Mouse (Mus musculus): ENCODE measurements around the gene Afmid. TPM values are rescaled to one million over a fixed set of nuclear protein-coding genes. Genes with fewer than 3 reads are reported as not detected.

Afmid gene
- polyA plus RNA-seq, 2 experiments, result 5.3 to 10.4 TPM

DNA sequence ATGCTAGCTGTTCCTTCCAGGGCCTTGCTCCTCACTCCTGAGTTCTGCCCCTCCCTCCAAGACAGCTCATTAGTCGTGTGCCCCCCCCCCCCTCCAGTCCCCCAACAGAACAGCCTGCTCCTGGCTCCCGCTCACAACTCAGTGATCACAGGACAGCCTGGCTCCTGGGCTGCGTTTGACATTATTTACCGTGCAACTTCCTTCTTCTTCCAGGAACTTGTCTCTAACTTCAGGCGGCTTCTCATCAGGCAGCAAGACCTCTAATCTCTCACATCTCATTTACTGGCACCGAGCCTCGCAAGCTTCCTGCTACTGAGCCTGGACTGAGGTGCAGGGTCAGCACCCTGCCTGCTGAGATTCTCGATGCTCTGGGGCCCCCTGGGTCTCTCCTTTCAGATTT, 56.1 kb downstream of the Afmid start:
- no peak overlapping the region for H3K4me2 ChIP-seq (replicated peaks; ENCODE audit: low read depth, low read length, severe bottlenecking)
- ATAC-seq (ENCODE audit: low FRiP score, low read depth) (no peak), DNase-seq (ENCODE audit: low spot score) (no peak)
- H3K4me1 ChIP-seq (ENCODE audit: control insufficient read depth, insufficient read depth, low read length), result peaks cover 25% of the 10 kb centered on the region
- H3K36me3 ChIP-seq (ENCODE audit: control insufficient read depth, insufficient read depth, low read length), result no peaks in the 10 kb centered on the region
- no peaks in the 10 kb centered on the region for H3K9me3 ChIP-seq (ENCODE audit: control insufficient read depth, low read length)
- H3K27ac ChIP-seq (replicated peaks; ENCODE audit: low read depth, low read length), result no peak overlapping the region
- no peaks in the 10 kb centered on the region for H3K27me3 ChIP-seq (ENCODE audit: control insufficient read depth, insufficient read depth, low read length)
- WGBS, result 13% methylated on average over 8 of the region's 8 CpGs
- H3K9ac ChIP-seq (ENCODE audit: low read depth, low read length, severe bottlenecking), result no peak overlapping the region
- no peak for TF ChIP-seq POLR2A (IDR thresholded peaks at IDR 0.05; ENCODE audit: borderline replicate concordance, extremely low read depth, insufficient read depth, insufficient read length)
- H3K4me3 ChIP-seq (replicated peaks; ENCODE audit: low read length), result no peak overlapping the region

DNA sequence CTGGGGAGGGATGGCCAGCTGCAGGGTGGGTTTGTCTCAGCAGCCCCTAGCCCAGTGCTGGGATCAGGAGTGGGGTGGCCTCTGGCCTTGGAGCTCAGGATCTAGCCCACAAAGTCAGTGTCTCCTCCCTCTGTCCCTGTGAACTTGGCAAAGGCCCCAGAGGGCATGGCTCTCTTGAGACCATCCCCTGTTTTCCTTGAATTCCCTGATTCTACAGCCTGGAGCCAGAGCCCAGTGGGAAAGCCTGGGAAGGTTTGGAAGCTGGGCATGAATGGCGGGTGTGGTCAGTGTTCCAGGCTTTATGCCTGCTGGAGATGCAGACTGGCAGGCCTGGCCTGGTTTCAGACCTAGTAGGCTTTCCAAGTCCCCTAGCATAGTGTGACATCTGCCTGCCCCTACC, 56.5 kb downstream of the Afmid start:
- no peaks in the 10 kb centered on the region for H3K36me3 ChIP-seq (ENCODE audit: control insufficient read depth, insufficient read depth, low read length)
- no peaks in the 10 kb centered on the region for H3K27me3 ChIP-seq (ENCODE audit: control insufficient read depth, insufficient read depth, low read length)
- ATAC-seq (ENCODE audit: low FRiP score, low read depth), result no peak
- peaks cover 25% of the 10 kb centered on the region for H3K4me1 ChIP-seq (ENCODE audit: control insufficient read depth, insufficient read depth, low read length)
- TF ChIP-seq POLR2A (IDR thresholded peaks at IDR 0.05; ENCODE audit: borderline replicate concordance, extremely low read depth, insufficient read depth, insufficient read length), result no peak
- 79% methylated on average over 1 of the region's 1 CpGs for WGBS
- no peaks in the 10 kb centered on the region for H3K9me3 ChIP-seq (ENCODE audit: control insufficient read depth, low read length)
- no peak overlapping the region for H3K9ac ChIP-seq (ENCODE audit: low read depth, low read length, severe bottlenecking)
- no peak overlapping the region for H3K27ac ChIP-seq (replicated peaks; ENCODE audit: low read depth, low read length)
- H3K4me2 ChIP-seq (replicated peaks; ENCODE audit: low read depth, low read length, severe bottlenecking), result no peak overlapping the region
- no peak overlapping the region for H3K4me3 ChIP-seq (replicated peaks; ENCODE audit: low read length)
- DNase-seq (ENCODE audit: low spot score), result no peak

DNA sequence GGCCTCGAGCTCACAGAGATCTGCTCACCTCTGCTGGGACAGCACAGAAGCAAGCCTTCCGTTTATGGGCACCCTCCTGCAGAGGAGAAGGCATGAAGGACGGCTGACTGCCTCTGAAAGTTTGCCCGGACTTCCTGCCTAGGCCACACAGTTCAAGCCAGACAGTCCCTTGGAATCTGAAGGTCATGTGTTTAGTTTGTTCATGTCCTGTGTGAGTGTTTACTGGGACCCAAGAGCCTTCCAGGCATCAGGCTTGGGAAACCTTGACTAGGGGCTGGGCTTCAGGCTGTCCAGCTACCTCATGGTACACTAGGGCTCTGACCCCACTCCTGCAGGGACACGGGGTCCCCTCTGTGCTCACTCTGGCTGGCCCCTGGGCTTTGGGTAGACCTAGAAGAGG, 60.3 kb downstream of the Afmid start:
- H3K27ac ChIP-seq (replicated peaks; ENCODE audit: low read depth, low read length), result no peak overlapping the region
- WGBS, result 38% methylated on average over 5 of the region's 5 CpGs
- peaks cover 40% of the 10 kb centered on the region for H3K4me1 ChIP-seq (ENCODE audit: control insufficient read depth, insufficient read depth, low read length)
- H3K4me2 ChIP-seq (replicated peaks; ENCODE audit: low read depth, low read length, severe bottlenecking), result no peak overlapping the region
- no peaks in the 10 kb centered on the region for H3K36me3 ChIP-seq (ENCODE audit: control insufficient read depth, insufficient read depth, low read length)
- H3K9me3 ChIP-seq (ENCODE audit: control insufficient read depth, low read length), result no peaks in the 10 kb centered on the region
- H3K27me3 ChIP-seq (ENCODE audit: control insufficient read depth, insufficient read depth, low read length), result peaks cover 7% of the 10 kb centered on the region; the same call in 1 of the 2 replicates
- no peak for TF ChIP-seq POLR2A (IDR thresholded peaks at IDR 0.05; ENCODE audit: borderline replicate concordance, extremely low read depth, insufficient read depth, insufficient read length)
- no peak overlapping the region for H3K4me3 ChIP-seq (replicated peaks; ENCODE audit: low read length)
- no peak for DNase-seq (ENCODE audit: low spot score)
- no peak overlapping the region for H3K9ac ChIP-seq (ENCODE audit: low read depth, low read length, severe bottlenecking)
- ATAC-seq (ENCODE audit: low FRiP score, low read depth), result no peak

DNA sequence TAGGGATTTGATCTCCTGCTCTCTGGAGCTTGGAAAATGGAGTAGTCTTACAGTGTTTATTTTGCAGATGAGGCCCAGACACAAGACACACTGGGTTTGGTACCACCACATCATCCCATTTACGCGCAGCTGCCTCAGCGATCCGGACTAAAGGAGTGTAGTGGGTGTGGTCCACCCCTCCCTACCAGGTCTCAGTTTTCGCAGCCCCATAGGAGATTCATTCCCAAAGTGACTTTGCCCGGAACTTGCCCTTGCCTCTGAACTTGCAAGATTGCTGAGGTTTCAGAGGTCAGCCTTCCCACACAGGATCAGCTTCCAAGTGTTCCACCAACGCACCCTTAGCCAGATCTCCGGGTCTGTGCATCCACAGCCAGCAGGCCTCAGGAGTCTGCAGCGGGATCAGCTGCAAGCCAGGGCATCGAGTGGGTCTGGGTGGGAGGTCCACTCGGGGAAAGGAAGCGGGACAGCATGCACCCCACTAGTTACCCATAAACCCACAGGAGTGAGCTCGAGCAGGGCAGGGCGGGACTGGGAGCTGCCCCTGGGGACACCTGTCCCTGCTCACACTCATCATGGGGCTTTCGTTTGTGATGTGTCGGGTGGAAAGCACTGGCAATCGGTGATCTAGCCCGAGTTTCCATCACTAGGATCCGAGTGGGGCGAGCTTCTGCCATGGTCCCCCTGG, 62.6 kb downstream of the Afmid start:
- Histone ChIP-seq H3K4me2 (replicated peaks; ENCODE audit: low read depth, low read length, severe bottlenecking) (peak overlapping the region; percentile 72), H3K4me3 (replicated peaks; ENCODE audit: low read length) (peak overlapping the region; percentile 29; the same call in 1 of the 2 replicates), H3K36me3 (ENCODE audit: control insufficient read depth, insufficient read depth, low read length) (no peaks in the 10 kb centered on the region), H3K9me3 (ENCODE audit: control insufficient read depth, low read length) (no peaks in the 10 kb centered on the region), H3K27me3 (ENCODE audit: control insufficient read depth, insufficient read depth, low read length) (peaks cover 7% of the 10 kb centered on the region; the same call in 1 of the 2 replicates), H3K9ac (ENCODE audit: low read depth, low read length, severe bottlenecking) (peak overlapping the region; percentile 52), H3K27ac (replicated peaks; ENCODE audit: low read depth, low read length) (peak overlapping the region; percentile 74), H3K4me1 (ENCODE audit: control insufficient read depth, insufficient read depth, low read length) (peaks cover 36% of the 10 kb centered on the region)
- TF ChIP-seq POLR2A (IDR thresholded peaks at IDR 0.05; ENCODE audit: borderline replicate concordance, extremely low read depth, insufficient read depth, insufficient read length), result no peak
- ATAC-seq (ENCODE audit: low FRiP score, low read depth) (no peak), DNase-seq (ENCODE audit: low spot score) (no peak)
- WGBS, result 14% methylated on average over 18 of the region's 20 CpGs

DNA sequence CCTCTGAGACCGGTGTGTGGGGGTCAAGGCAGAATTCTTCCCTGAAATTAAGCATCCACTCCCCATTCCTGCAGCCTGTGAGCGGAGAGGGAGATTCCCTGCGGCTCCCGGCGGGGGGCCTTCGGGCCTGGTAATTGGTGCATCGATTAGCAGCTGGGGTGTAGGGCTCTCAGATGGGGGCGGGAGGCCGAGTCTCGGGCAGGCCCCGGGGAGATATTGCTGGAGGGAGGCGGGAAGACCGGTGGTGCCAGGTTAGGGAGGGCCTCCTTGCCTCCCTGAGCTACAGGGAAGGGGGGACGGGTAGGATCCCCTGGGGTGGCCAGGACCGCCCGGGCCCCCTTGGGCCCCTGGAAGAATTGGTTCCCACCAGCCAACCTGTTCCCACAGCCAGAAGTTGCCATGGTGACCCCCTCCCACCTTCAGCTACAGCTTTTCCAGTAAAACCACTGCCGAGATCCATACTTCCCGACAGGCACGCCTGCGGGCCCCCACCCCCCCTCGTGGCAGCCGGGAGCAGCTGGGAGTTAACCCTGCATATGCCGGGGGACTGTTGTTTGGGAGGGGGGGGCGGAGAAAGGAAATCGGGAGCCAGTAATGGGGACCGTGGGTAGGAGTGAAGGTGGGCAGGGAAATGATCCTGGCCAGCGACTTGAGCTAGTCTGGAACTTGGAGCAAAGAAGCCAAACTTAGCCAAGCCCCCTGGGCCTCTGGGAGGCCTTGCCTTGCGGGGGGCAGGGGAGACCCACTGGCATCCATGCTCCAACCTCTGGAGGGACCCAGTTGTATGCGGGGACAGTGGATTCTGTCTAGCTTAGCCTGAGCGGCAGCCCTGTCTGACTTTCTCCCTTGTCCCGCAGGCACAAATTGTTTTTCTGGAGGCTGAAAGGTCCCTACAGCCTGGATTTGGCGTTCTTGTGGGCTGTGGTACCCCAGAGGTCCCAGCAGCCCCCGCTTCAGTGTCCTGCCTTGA, 63.4 kb downstream of the Afmid start:
- 6% methylated on average over 29 of the region's 33 CpGs for WGBS
- H3K27me3 ChIP-seq (ENCODE audit: control insufficient read depth, insufficient read depth, low read length), result peaks cover 7% of the 10 kb centered on the region; the same call in 1 of the 2 replicates
- no peaks in the 10 kb centered on the region for H3K9me3 ChIP-seq (ENCODE audit: control insufficient read depth, low read length)
- ATAC-seq (ENCODE audit: low FRiP score, low read depth), result peak; percentile 71
- DNase-seq (ENCODE audit: low spot score), result peak; percentile 72
- H3K9ac ChIP-seq (ENCODE audit: low read depth, low read length, severe bottlenecking), result peak overlapping the region; percentile 52
- no peaks in the 10 kb centered on the region for H3K36me3 ChIP-seq (ENCODE audit: control insufficient read depth, insufficient read depth, low read length)
- H3K27ac ChIP-seq (replicated peaks; ENCODE audit: low read depth, low read length), result peak overlapping the region; percentile 74
- H3K4me1 ChIP-seq (ENCODE audit: control insufficient read depth, insufficient read depth, low read length), result peaks cover 33% of the 10 kb centered on the region
- no peak for TF ChIP-seq POLR2A (IDR thresholded peaks at IDR 0.05; ENCODE audit: borderline replicate concordance, extremely low read depth, insufficient read depth, insufficient read length)
- H3K4me2 ChIP-seq (replicated peaks; ENCODE audit: low read depth, low read length, severe bottlenecking), result peak overlapping the region; percentile 72
- peak overlapping the region; percentile 29 for H3K4me3 ChIP-seq (replicated peaks; ENCODE audit: low read length)

Other genes with a start within 250 kb of the Afmid start
- gene Tnrc6c, start 171.6 kb upstream of the Afmid start, polyA plus RNA-seq (2012; rRNA removed), result 34.7 and 43.7 TPM in 2 replicates
- gene Tnrc6c, start 171.6 kb upstream of the Afmid start, polyA plus RNA-seq (2014; fragmentation: Nextera tagmentation; extraction: Ambion mirVana), result 18.1 and 21.1 TPM in 2 replicates
- gene Tmc8, start 43.8 kb upstream of the Afmid start, polyA plus RNA-seq (2012; rRNA removed), result 3.1 and 4.6 TPM in 2 replicates
- gene Tmc8, start 43.8 kb upstream of the Afmid start, polyA plus RNA-seq (2014; fragmentation: Nextera tagmentation; extraction: Ambion mirVana), result 1.1 and 1.2 TPM in 2 replicates
- gene Tmc6, start 43.7 kb upstream of the Afmid start, polyA plus RNA-seq (2012; rRNA removed), result 28.2 and 31.1 TPM in 2 replicates
- gene Tmc6, start 43.7 kb upstream of the Afmid start, polyA plus RNA-seq (2014; fragmentation: Nextera tagmentation; extraction: Ambion mirVana), result 19.0 and 24.5 TPM in 2 replicates
- gene 6030468B19Rik, start 28.3 kb upstream of the Afmid start, polyA plus RNA-seq (2012; rRNA removed), result 0.11 and 0.41 TPM in 2 replicates
- not detected in 2 replicates for gene 6030468B19Rik, start 28.3 kb upstream of the Afmid start, polyA plus RNA-seq (2014; fragmentation: Nextera tagmentation; extraction: Ambion mirVana)
- gene Gm20708, start 16.3 kb upstream of the Afmid start, polyA plus RNA-seq (2012; rRNA removed), result 0.17 and 0.62 TPM in 2 replicates
- gene Gm20708, start 16.3 kb upstream of the Afmid start, polyA plus RNA-seq (2014; fragmentation: Nextera tagmentation; extraction: Ambion mirVana), result 0.59 and 0.92 TPM in 2 replicates
- 41.4 and 58.5 TPM in 2 replicates for gene Syngr2, start 16.3 kb upstream of the Afmid start, polyA plus RNA-seq (2012; rRNA removed)
- 68.3 and 75.8 TPM in 2 replicates for gene Syngr2, start 16.3 kb upstream of the Afmid start, polyA plus RNA-seq (2014; fragmentation: Nextera tagmentation; extraction: Ambion mirVana)
- 160 and 175 TPM in 2 replicates for gene Tk1, start 168 bp downstream of the Afmid start, polyA plus RNA-seq (2012; rRNA removed)
- gene Tk1, start 168 bp downstream of the Afmid start, polyA plus RNA-seq (2014; fragmentation: Nextera tagmentation; extraction: Ambion mirVana), result 128 and 132 TPM in 2 replicates
- gene Birc5, start 23.3 kb downstream of the Afmid start, polyA plus RNA-seq (2012; rRNA removed), result 128 and 138 TPM in 2 replicates
- 267 and 276 TPM in 2 replicates for gene Birc5, start 23.3 kb downstream of the Afmid start, polyA plus RNA-seq (2014; fragmentation: Nextera tagmentation; extraction: Ambion mirVana)
- gene Tmem235, start 34.8 kb downstream of the Afmid start, polyA plus RNA-seq (2012; rRNA removed), result not detected in 2 replicates
- gene Tmem235, start 34.8 kb downstream of the Afmid start, polyA plus RNA-seq (2014; fragmentation: Nextera tagmentation; extraction: Ambion mirVana), result not detected in 2 replicates
- gene Tha1, start 47.6 kb downstream of the Afmid start, polyA plus RNA-seq (2012; rRNA removed), result 6.5 and 6.9 TPM in 2 replicates
- gene Tha1, start 47.6 kb downstream of the Afmid start, polyA plus RNA-seq (2014; fragmentation: Nextera tagmentation; extraction: Ambion mirVana), result 3.4 and 4.1 TPM in 2 replicates
- 18.4 and 21.3 TPM in 2 replicates for gene Socs3, start 144.1 kb downstream of the Afmid start, polyA plus RNA-seq (2012; rRNA removed)
- gene Socs3, start 144.1 kb downstream of the Afmid start, polyA plus RNA-seq (2014; fragmentation: Nextera tagmentation; extraction: Ambion mirVana), result 6.4 and 8.6 TPM in 2 replicates
- 36.2 and 41.7 TPM in 2 replicates for gene Pgs1, start 160.4 kb downstream of the Afmid start, polyA plus RNA-seq (2012; rRNA removed)
- gene Pgs1, start 160.4 kb downstream of the Afmid start, polyA plus RNA-seq (2014; fragmentation: Nextera tagmentation; extraction: Ambion mirVana), result 30.5 and 35.9 TPM in 2 replicates

All from limb, embryonic 14.5 days (tissue).